Mouse (Mus musculus) MN1 (cell line): Measurements from ENCODE around the gene Faap20.
"Not testable (repeated sequence)": the region's sequence is repeated elsewhere in the genome, so short reads cannot be mapped to it uniquely, and the experiment has no call there.

ENCODE experiments used
- DNase-seq: peaks from one replicate; pipeline ENCODE4 v3.0.0-alpha.2; 2016; ENCODE audit warnings: low spot score

Gene Faap20

GRCm38 (mm10) chr4:155248054-155248453 lies 1.5 kb upstream of the Faap20 start:
- DNase-seq: not testable (repeated sequence)

- DNase-seq: peak; percentile 98
Measured at GRCm38 (mm10) chr4:155249257-155249647, 350 bp upstream of the Faap20 start.

- peak; percentile 28 for DNase-seq
Measured at GRCm38 (mm10) chr4:155250361-155251117, 937 bp downstream of the Faap20 start.

- no peak for DNase-seq
Measured at GRCm38 (mm10) chr4:155251147-155251546, 1.5 kb downstream of the Faap20 start.

GRCm38 (mm10) chr4:155252253-155252652 lies 2.7 kb downstream of the Faap20 start:
- DNase-seq: no peak

GRCm38 (mm10) chr4:155264521-155265321 lies 15.1 kb downstream of the Faap20 start:
- no peak for DNase-seq

GRCm38 (mm10) chr4:155267047-155267543 lies 17.5 kb downstream of the Faap20 start:
- no peak for DNase-seq

- DNase-seq: no peak
Measured at GRCm38 (mm10) chr4:155267639-155268175, 18.1 kb downstream of the Faap20 start.

GRCm38 (mm10) chr4:155268382-155268781 lies 18.8 kb downstream of the Faap20 start:
- DNase-seq: peak; percentile 75

GRCm38 (mm10) chr4:155274451-155274850 lies 24.8 kb downstream of the Faap20 start:
- no peak for DNase-seq

DNA sequence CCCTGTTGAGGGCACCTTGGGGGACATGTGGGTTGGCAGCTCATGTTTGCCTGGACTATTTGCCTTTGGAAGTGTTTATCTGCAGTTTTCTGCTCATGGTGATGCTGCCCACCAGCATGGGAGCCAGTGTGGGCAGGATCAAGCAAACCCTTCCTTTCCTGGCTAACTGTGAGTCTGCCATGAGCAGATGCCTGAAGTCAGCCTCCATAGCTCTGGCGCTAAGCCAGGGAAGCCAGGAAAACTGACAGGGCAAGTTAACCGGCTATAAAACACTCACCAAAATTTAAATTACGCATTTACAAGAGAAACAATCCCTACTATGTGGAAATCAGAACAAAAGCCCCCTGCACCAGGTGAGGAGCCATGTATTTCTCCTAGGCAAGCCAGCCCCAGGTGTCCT lies 25.2 kb downstream of the Faap20 start:
- DNase-seq: peak; percentile 63

GRCm38 (mm10) chr4:155277963-155278362 lies 28.4 kb downstream of the Faap20 start:
- no peak for DNase-seq

GRCm38 (mm10) chr4:155279054-155279453 lies 29.5 kb downstream of the Faap20 start:
- no peak for DNase-seq

- peak; percentile 66 for DNase-seq
Measured at GRCm38 (mm10) chr4:155279926-155280767, 30.5 kb downstream of the Faap20 start.

DNA sequence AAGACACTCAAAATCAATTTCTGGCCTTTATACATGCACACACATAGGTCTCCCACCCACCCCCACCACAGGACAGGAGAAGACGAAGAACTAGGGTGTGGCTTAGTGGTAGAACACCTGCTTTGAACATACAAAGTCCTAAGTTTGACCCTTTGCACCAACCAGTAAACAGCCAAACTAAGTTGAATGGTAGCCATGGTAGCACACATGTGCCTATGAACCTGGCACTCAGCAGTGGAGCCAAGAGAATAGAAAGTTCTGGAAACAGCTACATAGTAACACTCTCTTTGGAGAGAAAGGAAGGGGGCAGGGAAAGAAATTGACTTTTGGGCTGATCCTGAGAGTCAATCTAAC lies 31.1 kb downstream of the Faap20 start:
- peak; percentile 27 for DNase-seq

- DNase-seq: peak; percentile 81
Measured at GRCm38 (mm10) chr4:155281227-155281626, 31.6 kb downstream of the Faap20 start.

DNA sequence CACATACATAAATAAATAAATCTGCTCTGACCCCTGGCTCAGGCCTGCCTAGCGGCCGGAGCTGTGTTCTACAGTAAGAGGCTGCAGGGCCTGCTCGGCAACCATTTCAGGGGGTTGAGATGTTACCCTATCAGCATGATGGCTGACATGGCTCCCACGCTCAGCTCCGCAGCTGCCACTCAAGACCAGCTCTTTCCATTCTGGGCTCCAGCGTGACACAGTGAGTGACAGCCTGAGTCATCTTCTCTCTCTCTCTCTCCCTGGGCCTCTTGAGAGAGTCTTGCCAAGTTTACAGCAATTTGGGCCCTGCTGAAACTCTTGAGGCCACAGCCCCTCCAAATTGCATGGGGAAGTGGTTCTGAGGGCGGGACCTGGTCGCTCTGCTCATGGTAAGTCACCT lies 32.0 kb downstream of the Faap20 start:
- peak; percentile 43 for DNase-seq

GRCm38 (mm10) chr4:155282231-155282630 lies 32.6 kb downstream of the Faap20 start:
- no peak for DNase-seq

DNA sequence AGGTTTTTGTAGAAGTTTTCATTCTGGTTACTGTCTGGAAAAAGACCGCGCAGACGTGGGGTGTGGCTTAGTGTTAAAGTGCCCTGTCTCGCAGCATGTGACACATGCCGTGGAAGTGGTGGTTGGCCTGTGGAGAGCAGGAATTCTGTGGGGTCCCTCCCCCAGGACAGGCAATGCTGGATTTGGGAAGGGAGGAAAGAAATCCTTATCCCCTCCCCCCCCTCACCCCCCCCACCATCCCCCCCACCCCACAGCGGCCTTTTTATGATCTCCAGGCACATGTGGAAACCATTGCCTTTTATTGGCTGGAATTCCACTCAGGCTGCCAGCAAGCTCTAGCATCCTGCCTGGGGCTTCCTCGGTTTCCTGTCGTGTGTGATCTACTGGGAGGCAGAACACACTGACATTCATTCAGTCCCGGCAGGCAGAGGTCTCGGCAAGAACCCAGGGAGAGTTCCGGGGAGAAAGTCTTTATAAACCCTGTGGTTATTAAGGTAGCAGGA lies 33.5 kb downstream of the Faap20 start:
- no peak for DNase-seq

- DNase-seq: no peak
Measured at GRCm38 (mm10) chr4:155283585-155283984, 34.0 kb downstream of the Faap20 start.

- DNase-seq: peak; percentile 50
Measured at GRCm38 (mm10) chr4:155284521-155285379, 35.1 kb downstream of the Faap20 start.
